Mouse (Mus musculus): ENCODE measurements at regions not wholly inside any gene's neighbourhood (a gene's known extent, or its start where the extent isn't known, plus 50 kb on each side); places are given as distances from the start of the nearest gene placed in this dataset.

GRCm38 (mm10) chr10:126176759-126177473, 210.9 kb downstream of the Lrig3 start:
- DNase-seq, result no peak

- DNase-seq, result no peak
These were observed 216.4 kb downstream of the Lrig3 start for GRCm38 (mm10) chr10:126182386-126182785.

GRCm38 (mm10) chr10:126183961-126184360, 218.0 kb downstream of the Lrig3 start:
- no peak for DNase-seq

GRCm38 (mm10) chr10:126185410-126185809, 219.4 kb downstream of the Lrig3 start:
- DNase-seq, result no peak

DNA sequence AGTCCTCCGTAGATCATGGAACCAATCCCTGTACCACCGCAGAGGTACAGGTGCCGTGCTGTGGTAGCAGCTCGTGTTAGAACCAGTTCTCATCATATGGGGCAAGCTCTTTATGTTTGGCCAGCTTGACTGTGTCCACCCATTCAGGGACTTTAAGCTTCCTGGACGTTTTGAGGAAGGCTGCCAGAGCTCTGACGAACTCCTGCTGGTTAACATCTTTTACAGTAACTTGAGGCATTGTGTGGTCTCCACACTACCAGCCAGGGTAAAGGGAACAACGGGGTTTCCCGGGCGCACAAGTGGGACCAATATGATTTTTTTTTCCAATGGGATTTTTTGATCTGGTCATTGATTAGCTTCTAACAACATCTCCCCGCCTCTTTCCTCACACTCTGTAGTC, 220.1 kb downstream of the Lrig3 start:
- no peak for DNase-seq

- DNase-seq, result no peak
These were observed 223.0 kb downstream of the Lrig3 start for GRCm38 (mm10) chr10:126189001-126189400.
